Mouse (Mus musculus): ENCODE measurements around the gene Mt2.
A peak's percentile ranks its signal among the peaks of the same experiment; 100 is the strongest.

Mt2 gene

GRCm38 (mm10) chr8:94194591-94195223 is 22.2 kb downstream of the Mt2 start:
- peak; percentile 62 for DNase-seq (ENCODE audit: extremely low read depth, insufficient read length, low spot score)

- DNase-seq (ENCODE audit: extremely low read depth, insufficient read length, low spot score) = peak; percentile 30
Measured at GRCm38 (mm10) chr8:94199202-94199869, 26.9 kb downstream of the Mt2 start.

DNA sequence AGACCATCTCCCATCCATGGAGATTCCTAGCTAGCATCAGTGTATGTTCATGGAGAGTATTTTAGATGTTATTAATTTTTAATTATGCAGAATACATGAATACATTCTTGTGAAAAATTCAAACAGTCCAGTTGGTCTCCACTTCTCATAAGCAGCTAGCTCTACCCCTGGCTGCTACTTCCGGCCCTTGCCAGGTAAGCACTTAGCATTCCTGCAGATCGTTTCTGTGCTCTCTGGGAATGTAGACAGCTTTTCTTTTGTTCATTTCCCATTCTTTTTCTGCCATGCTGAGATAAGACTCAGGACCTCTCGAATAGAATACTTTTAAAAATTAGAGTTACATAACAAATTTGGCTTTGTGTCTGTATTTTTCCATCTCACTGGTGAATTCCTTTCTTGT is 31.6 kb downstream of the Mt2 start:
- no peak for DNase-seq (ENCODE audit: extremely low read depth, insufficient read length, low spot score)

DNA sequence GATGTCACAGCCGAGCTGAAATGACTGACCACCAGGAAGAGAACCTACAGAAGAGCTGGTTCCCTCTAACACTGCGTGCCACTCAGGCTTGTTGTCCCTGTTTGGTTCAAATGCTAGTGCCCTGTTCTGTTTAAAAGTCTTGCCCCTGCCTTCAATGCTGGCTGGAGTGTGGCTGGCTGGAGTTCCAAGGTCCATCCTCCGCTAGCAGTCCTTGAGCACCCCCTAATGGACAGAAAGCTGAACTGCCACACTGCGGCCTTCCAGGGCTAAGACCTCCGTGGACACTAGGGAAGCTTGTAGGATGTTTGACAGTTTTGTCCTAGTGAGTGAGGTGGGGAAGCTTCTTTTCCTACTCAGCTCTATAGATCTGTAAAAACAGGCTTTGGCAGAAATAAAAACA is 33.3 kb downstream of the Mt2 start:
- peak; percentile 27 for DNase-seq (ENCODE audit: extremely low read depth, insufficient read length, low spot score)

GRCm38 (mm10) chr8:94206256-94206655 is 33.8 kb downstream of the Mt2 start:
- DNase-seq (ENCODE audit: extremely low read depth, insufficient read length, low spot score) = no peak

- no peak for DNase-seq (ENCODE audit: extremely low read depth, insufficient read length, low spot score)
Measured at GRCm38 (mm10) chr8:94207491-94207890, 35.0 kb downstream of the Mt2 start.

- no peak for DNase-seq (ENCODE audit: extremely low read depth, insufficient read length, low spot score)
Measured at GRCm38 (mm10) chr8:94209639-94210038, 37.2 kb downstream of the Mt2 start.

GRCm38 (mm10) chr8:94210225-94210624 is 37.8 kb downstream of the Mt2 start:
- no peak for DNase-seq (ENCODE audit: extremely low read depth, insufficient read length, low spot score)

DNA sequence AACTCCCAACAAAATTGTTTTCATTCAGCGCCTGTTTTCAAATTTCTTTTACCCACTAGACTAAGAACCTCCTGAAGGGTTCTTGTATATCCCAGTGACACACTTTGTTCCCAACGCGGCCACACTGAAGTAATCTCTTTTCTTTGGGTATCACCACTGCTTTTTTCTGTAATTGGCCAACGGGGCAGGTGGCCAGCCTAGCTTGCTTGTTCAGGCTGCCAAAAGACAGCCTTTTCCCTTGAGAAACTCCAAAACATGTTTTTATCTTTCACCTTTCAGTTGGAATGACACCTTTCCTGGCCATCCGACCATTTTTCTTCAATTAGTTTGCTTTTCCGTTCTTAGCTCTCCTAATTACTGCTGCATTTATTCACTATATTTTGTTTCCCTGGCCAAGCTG is 41.4 kb downstream of the Mt2 start:
- no peak for DNase-seq (ENCODE audit: extremely low read depth, insufficient read length, low spot score)

- peak; percentile 99 for DNase-seq (ENCODE audit: extremely low read depth, insufficient read length, low spot score)
Measured at GRCm38 (mm10) chr8:94214252-94215173, 42.0 kb downstream of the Mt2 start, which contains the start of gene Nup93. Gene Nup93, plus strand, starts transcription at chr8:94214564.
